Mouse (Mus musculus): ENCODE measurements around the gene Vgll2.

Gene Vgll2

GRCm38 (mm10) chr10:52022413-52023212 lies at the start of gene Vgll2:
Vgll2 (plus strand) TSS chr10:52022502.
- DNase-seq (ENCODE audit: low read depth): no peak

GRCm38 (mm10) chr10:51975137-51975536 lies 47.2 kb upstream of the Vgll2 start:
- no peak for DNase-seq (ENCODE audit: low read depth)

DNA sequence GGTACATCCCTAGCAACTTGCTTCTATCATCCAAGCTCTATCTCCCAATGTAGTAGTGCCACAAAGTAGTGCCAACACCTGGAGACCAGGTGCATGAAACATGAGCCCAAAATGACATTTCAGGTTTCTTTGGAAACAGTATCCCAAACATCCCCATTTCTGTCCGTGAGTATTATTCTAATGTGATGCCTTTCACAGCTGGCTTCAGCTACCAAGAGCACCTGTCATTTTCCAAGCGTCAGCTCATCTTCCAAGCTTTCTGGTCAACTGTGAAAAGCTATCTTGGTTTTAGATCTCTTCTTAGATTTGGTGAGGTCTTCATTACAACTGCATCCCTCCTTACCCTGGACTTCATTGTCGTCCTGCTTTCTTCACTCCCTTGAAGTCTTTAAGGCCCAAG lies 46.7 kb upstream of the Vgll2 start:
- no peak for DNase-seq (ENCODE audit: low read depth)

DNA sequence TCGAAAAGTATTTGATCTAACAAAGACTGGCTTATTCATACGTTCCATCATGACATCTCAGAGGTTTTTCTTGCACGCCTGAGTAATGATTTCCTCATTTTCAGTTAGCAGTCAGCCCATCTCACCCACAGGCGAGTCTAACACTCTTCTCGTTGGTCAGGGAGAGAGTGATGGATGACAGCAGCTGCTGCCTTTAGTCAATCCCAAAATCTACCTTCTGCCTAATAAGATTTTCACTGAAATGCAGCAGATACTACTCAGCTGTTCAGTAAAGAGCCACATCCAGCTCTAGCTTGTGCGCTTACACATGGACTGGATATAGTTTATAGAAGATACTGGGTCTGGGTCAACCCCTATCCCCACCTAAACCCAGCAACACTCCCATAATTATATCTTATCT lies 40.7 kb upstream of the Vgll2 start:
- no peak for DNase-seq (ENCODE audit: low read depth)

- no peak for DNase-seq (ENCODE audit: low read depth)
Measured at GRCm38 (mm10) chr10:51982395-51982794, 39.9 kb upstream of the Vgll2 start.

- no peak for DNase-seq (ENCODE audit: low read depth)
Measured at GRCm38 (mm10) chr10:52018471-52018870, 3.8 kb upstream of the Vgll2 start.

DNA sequence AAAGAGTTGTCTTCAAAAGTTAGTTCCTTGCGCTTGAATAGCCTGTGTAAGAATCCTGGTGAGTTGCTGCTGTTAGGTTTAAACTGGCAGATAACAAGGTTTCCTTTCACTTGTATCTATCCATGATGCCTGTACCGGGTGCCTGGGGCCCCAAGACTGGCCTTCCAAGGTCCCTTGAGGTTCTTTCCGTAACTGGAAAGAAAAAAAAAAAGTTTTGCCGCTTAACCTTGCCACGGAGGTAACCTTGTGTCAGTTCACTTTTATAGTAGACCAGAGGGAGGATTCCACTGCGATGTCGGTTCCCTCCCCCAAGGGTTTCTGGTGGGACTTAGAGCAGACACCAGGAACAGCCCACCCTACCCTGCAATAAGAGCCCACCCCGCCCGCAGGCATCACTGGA lies 1.1 kb upstream of the Vgll2 start:
- no peak for DNase-seq (ENCODE audit: low read depth)

DNA sequence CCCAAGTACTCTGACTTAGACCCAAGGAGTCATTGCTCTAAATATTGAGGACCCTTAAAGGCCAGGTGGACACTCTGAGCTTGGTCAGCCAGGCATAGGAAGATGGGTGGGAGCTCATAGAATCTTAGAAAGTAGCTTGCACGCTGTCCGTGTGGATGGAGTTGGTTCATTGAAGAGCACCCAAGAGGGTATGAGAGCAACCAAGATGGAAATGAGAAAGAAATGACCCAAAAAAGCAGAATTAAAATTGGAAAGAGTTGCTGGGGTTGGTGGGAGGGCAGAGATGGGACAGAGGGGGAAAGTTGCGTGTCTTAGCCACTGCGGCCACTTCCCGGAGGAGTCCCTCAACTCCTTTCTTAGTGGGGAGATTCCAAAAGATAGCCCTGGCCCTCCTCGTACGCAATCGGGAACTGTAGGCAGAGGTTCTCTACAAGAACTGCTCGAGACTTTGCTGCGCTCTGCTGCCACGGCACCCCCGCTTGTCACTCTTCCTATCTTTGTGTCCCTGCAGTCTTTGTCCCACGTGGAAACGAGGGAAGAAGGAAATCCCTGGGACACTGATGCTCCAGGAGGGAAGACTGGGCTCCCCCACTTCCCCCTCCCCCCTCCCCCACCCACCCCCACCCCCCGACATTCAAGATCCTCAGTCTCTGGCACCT lies 437 bp upstream of the Vgll2 start:
- no peak for DNase-seq (ENCODE audit: low read depth)

DNA sequence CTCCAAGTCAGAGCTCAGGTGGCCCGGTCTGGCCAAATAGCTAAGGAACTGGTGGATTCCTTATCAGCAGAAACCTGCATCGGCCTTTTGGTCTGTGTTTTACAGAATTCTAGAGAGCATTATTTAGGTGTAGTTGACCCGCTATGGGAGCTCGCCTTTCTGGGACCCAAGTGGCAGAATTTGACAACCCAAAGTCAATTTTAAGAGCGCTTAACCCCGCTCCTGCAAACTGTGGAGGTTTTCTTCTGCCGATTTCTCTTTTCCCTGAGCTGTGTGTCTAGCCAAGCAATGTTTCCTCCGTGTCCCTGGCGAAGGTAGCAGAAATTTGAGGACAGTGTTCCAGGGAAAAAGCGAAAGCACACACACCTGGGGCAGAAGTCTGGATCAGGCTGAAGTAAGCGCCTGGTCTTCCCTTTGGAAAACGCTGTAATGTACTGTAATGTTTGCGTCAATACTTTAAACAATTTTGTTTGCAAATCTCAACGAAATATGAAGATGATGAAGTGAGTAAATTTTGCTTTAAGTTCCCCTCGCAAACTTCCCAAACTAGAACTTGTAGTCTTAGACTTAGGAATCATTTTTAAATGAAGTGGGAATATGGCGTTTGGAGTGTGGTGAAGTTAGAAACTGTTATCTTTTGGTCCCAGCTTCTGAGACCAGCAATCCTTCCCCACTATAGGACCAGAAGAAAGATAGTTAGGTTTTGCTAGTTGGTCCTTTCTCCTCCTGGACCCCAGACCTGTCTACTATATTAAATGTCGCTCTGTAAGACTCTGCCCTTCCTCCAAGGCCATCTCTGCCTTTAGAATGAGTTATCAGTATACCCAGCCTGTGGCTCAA lies 1.1 kb downstream of the Vgll2 start:
- DNase-seq (ENCODE audit: low read depth): no peak

DNA sequence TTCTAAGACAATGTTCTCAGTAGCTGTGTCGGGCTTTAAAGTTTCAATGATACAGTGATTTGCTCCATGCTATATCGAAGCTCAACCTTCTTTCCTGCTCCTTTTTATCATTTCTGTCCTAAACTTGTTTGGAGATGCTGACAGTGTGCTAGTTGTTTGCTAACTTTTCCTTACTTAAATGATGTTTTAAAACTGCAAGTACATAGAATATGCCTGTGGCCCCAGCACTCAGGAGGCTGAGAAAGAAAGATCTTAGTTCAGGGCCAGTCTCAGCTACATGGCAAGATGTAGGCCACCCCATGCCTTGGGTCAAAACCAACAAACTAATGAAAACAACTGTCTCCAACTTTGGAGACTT lies 1.7 kb downstream of the Vgll2 start:
- DNase-seq (ENCODE audit: low read depth): no peak

DNA sequence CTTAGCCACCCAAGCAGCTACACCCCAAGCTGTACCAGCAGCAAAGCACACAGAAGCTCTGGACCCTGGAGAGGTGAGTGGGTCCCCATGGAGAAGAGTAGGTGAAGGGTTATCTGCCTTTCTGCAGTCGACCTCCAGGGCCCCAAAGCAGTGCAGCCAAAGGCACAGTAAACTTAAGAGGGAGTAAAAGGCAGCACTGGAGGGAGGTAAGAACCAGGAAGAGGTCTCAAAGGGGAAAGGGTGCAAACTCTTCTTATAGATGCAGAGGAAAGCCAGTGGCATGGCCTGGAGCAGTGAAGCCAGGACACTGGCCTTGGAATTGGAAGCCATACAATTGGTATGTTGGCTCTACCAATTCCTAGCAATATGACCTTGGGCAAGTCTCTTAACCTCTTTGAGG lies 3.0 kb downstream of the Vgll2 start:
- no peak for DNase-seq (ENCODE audit: low read depth)

GRCm38 (mm10) chr10:52025821-52026220 lies 3.5 kb downstream of the Vgll2 start:
- DNase-seq (ENCODE audit: low read depth): no peak

DNA sequence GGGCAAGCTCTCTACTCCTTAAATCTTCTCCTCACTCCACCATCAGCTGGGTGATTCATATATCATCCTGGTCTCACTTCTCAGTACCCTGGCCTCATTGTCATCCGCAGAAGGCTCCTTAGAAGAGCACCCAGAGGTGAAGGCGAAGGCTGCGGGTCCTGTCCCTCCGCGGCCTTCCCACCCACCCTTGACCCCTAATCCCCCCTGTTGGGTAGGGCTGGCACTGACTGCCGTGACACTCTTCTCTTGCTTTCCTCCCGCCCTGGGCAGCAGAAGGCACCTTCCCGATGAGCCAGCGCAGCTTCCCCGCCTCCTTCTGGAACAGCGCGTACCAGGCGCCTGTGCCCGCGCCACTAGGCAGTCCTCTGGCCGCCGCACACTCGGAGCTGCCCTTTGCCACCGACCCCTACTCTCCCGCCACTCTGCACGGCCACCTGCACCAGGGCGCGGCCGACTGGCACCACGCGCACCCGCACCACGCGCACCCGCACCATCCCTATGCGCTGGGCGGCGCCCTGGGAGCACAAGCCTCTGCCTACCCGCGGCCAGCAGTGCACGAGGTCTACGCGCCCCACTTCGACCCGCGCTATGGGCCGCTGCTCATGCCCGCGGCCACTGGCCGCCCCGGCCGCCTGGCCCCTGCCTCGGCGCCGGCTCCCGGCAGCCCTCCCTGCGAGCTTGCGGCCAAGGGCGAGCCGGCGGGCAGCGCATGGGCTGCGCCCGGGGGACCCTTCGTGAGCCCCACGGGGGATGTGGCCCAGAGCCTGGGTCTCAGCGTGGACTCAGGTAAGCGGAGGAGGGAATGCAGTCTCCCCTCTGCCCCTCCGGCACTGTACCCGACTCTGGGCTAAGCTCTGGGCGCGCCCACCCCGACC lies 5.1 kb downstream of the Vgll2 start:
- no peak for DNase-seq (ENCODE audit: low read depth)

DNA sequence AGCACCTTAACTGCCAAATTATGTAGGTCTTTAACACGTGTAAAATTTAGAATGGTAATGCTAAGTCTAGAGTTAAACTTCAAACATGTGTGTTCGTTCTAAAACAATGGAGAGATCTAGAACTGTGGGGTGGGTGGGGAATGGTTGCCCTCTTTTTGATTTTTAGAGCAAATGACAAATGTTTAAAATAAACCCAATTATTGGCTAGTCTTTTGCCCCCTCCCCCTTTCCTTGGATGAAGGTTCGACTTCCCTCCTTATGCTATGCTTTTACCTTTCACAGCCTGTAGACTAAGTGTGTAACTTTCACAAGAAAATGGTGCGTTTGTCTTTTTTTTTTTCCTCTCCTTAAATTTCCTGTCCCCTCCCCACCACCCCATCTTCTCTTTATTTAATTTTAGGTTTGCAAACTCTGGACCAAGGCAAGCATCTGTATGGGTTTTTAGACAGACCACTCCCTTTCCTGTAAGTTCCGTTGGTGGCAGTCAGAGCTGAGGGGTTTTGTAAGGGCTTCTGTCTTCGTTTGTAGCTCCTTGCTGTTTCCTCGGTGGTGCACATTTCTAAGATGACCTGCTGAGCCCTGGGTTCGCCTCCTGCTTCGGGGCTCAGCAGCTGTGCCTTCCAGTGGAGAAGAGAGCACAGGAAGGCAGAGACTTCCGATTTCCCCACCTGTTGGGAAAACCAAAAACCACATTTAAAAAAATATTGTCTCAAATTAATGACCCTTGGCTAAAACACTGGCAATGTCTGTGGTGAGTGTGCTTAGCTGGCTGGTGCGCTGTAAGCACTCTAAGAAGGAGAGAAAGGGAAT lies 6.5 kb downstream of the Vgll2 start:
- DNase-seq (ENCODE audit: low read depth): no peak

DNA sequence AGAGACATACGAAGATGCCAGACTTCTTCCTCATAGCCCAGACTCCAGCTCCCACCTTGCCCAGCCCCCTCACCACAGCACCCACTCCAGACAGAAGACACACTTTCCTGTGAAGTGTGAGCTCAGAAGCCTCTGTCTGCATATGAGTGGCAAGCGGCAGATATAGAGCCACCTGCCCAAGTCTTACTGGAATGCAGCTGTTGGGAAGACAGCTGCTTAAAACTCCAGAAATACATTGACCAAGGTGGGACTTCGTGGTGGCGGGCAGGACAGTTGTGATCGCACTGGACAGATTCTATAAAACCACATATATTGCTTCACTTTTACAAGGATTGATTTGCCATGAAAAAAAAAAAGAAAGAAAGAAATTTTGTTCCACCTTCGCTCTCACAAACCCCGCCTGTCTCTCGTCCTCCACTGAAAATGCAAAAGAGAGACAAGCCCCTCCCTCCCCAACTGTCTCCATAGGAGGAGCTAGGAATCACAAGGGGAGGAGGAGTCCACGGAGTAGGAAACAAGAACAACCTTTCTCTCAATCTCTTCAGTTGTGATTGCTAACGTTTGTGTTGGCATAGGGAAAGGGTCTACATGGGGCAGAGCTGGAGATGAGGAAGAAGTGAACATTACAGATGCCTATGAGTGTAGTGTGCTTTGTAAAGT lies 7.2 kb downstream of the Vgll2 start:
- no peak for DNase-seq (ENCODE audit: low read depth)

DNA sequence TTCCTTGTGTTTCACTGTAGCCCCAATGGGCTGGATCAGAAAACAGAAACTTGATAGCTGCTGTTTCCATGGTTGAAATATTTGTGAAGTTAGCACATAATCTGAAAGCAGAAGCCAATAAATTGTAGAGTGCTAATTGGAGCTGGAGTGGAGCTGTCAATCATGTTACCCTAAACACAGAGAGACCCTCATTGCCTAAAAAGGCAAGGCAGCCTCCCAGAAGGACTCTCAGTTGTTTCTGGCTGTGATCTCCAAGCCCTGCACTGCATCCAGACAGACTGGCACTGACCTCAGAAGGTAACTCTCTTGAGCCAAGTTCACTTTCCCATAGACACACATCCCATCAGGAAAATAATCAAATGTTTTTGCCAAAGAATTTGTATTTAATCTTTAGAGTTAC lies 11.4 kb downstream of the Vgll2 start:
- no peak for DNase-seq (ENCODE audit: low read depth)

DNA sequence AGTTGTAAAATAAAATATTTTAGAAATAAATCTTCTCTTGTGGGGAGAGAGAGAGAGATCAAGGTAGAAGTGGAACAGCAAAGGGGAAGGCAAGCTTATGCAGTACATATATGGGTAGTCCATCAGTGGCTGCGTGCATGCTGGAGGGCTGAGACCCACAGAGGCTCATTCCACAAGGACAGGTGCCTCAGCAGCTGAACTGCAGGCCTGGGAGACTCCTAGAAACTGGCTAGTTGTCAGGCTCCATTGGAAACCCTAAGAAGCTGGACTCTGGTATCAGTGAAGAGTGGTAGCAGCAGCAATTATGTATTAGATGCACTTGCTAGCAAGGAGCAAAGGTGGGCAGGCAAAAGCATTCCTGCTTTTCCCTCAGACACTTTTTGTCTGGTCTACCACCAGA lies 17.1 kb downstream of the Vgll2 start:
- no peak for DNase-seq (ENCODE audit: low read depth)

DNA sequence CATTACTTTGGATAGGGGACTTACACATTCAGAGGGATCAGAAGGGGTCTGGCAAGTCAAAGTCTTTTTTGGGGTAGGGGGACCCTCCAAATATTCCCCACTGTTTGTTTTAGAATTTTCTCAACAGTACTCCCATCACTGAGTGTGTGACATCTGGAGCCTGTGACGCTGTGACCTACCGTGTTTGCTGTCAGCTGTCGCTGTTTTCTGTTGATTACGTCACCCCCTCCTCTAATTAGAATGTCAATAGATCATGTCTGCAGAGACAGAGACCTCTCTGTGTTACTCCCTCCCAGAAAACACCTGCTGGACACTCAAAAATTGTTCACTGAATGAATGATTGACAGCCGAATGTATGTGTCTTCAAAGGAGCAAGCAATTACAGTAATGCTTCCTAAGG lies 20.8 kb downstream of the Vgll2 start:
- DNase-seq (ENCODE audit: low read depth): no peak

- DNase-seq (ENCODE audit: low read depth): no peak
Measured at GRCm38 (mm10) chr10:52048287-52048686, 26.0 kb downstream of the Vgll2 start.

- DNase-seq (ENCODE audit: low read depth): peak; percentile 4
Measured at GRCm38 (mm10) chr10:52072482-52072881, 50.2 kb downstream of the Vgll2 start.

Measured in induced T-regulatory cell, adult 2 months (primary cell).